Mouse (Mus musculus): ENCODE results near the gene Nme8. TPM values are rescaled to one million over a fixed set of nuclear protein-coding genes. Genes with fewer than 3 reads are reported as not detected.

Gene Nme8
- total RNA-seq, 2 experiments from 2014 or later = not detected

Other genes starting within 250 kb of the Nme8 start
- gene Epdr1, start 77.9 kb downstream of the Nme8 start, total RNA-seq (2021) = 10 to 100 TPM; 19.8 to 29.0 TPM
- gene Sfrp4, start 74.7 kb downstream of the Nme8 start, total RNA-seq (2021) = under 1 TPM; 0.15 to 0.33 TPM
- under 1 TPM in 1 of 2 experiments, not detected in 1; 0.31 TPM for gene Gpr141, start 126.5 kb upstream of the Nme8 start, total RNA-seq (2021)

Measured in heart, adult 18-20 months (tissue).